Mouse (Mus musculus) cerebellum, adult 2 months (tissue): ENCODE data around the gene Wwp2. TPM values are rescaled to one million over a fixed set of nuclear protein-coding genes. Genes with fewer than 3 reads are reported as not detected.

Experiments
- DNase-seq, 2 experiments: peaks; one replicate each; pipeline ENCODE4 v3.0.0; 2021
- H3K27ac ChIP-seq: fragments of 200-500 bp; 2 replicates; pipeline ENCODE4 v1.5.1; 2012; ENCODE audit warnings: low read length, control low read depth, inconsistent platforms; ENCODE audit not compliant: insufficient read depth
- H3K27me3 ChIP-seq: fragments of 200-500 bp; 2 replicates; pipeline ENCODE4 v1.6.1; 2012; ENCODE audit warnings: inconsistent platforms, mild to moderate bottlenecking, low read length, moderate library complexity; ENCODE audit not compliant: control insufficient read depth, insufficient read depth
- H3K4me1 ChIP-seq: fragments of 200-500 bp; 2 replicates; pipeline ENCODE4 v1.6.1; 2011; ENCODE audit warnings: low read length; ENCODE audit not compliant: control insufficient read depth, insufficient read depth
- H3K4me3 ChIP-seq: fragments of 200-500 bp; replicated peaks from 2 replicates; pipeline ENCODE3; 2011; ENCODE audit warnings: mild to moderate bottlenecking, low read depth, low read length, control low read depth; ENCODE audit not compliant: insufficient read depth
- CTCF ChIP-seq: fragments of 200-500 bp; IDR thresholded peaks from 2 replicates; pipeline ENCODE4 v1.5.1; 2011; ENCODE audit warnings: low read depth, mild to moderate bottlenecking, control low read depth, low read length, moderate library complexity, borderline replicate concordance; ENCODE audit not compliant: insufficient read depth
- POLR2A ChIP-seq: fragments of 200-500 bp; IDR thresholded peaks from 2 replicates; pipeline ENCODE4 v1.6.1; 2011; ENCODE audit warnings: low read length, control low read depth, borderline replicate concordance; ENCODE audit not compliant: insufficient read depth
- WGBS: fragments of 180-500 bp; shearing (Covaris S2); methylation state at CpG from one replicate; pipeline ENCODE4 v1.1.7; 2018; 5-methylcytosine and 5-hydroxymethylcytosine counted together
- polyA plus RNA-seq: library from polyadenylated mRNA; depleted of rRNA; stranded (reverse); fragments of >200 nt; gene quantifications from 2 replicates; pipeline ENCODE4 v1.2.3, GENCODE M21; 2012

The Wwp2 gene
- polyA plus RNA-seq, 1 experiment: 33.9 TPM

DNA sequence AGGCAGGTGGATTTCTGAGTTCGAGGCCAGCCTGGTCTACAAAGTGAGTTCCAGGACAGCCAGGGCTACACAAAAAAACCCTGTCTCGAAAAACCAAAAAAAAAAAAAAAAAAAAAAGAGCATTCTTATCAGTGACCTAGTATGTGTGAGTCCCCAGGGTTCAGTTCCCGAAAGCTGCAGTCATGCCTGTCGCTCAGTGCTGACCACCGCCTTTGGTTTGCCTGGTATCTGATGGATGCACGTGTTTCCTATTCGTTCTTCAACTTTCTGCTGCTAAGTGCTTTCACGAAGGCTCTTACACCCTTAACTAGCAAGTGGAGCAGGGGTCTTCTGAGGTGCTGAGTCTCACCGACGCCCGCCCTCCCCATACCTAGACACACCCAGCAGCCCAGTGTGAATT is 107.5 kb downstream of the Wwp2 start:
- peaks cover 9% of the 10 kb centered on the region; the same call in 1 of the 2 replicates for H3K4me1 ChIP-seq
- no peak overlapping the region for H3K27ac ChIP-seq
- H3K4me3 ChIP-seq: no peak overlapping the region
- TF ChIP-seq CTCF (no peak), POLR2A (no peak)
- no peaks in the 10 kb centered on the region for H3K27me3 ChIP-seq
- DNase-seq: no peak
- 96% methylated on average over 11 of the region's 11 CpGs for WGBS

DNA sequence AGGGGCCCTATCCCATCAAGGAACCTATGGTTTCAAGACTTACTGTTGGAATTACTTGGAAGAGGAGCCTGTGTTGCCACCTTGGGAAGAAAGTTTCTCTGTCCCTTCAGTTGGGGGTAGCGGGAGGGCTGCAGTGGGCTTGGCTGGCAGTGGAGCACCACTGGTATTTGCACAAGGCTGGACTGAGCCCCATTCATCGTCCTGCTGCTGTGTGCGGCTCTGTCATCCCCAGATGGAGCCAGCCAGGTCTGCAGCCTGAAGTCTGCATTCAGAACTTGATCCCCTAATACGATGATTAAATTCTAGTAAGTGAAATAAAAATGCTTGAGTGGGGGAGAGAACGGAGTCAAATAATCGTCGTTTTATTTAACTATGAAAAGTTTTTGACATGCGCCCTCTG is 108.0 kb downstream of the Wwp2 start:
- 90% methylated on average over 8 of the region's 8 CpGs for WGBS
- no peak for DNase-seq
- H3K4me3 ChIP-seq: no peak overlapping the region
- TF ChIP-seq POLR2A (no peak), CTCF (no peak)
- H3K4me1 ChIP-seq: peaks cover 9% of the 10 kb centered on the region; the same call in 1 of the 2 replicates
- no peak overlapping the region for H3K27ac ChIP-seq
- no peaks in the 10 kb centered on the region for H3K27me3 ChIP-seq

DNA sequence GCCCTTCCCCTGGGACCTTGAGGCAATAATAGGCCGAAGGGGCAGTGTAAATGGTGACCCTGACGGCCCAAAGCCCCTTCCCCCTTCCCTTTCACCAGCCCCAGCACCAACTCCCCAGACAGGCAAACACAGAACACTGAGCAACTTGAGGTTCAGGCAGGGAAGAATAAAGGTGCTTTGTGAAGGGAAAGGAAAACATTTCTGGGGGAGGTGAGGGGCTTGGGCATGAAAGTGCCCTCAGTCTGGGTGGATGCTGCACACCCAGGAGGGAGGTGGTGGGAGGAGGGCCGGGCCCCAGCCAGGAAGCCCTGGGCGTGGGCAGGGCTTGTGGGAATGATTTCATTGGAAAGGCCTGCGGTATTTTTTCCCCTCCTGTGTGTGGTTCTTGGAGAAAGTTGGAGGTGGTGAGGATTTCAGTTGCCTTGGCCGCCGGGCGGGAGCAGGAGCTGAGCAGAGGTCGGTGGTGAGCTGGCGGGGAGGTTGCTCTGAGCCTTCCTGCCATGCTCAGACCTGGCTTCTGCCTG is 108.5 kb downstream of the Wwp2 start:
- WGBS: 79% methylated on average over 10 of the region's 10 CpGs
- no peak overlapping the region for H3K27ac ChIP-seq
- no peak overlapping the region for H3K4me3 ChIP-seq
- peaks cover 9% of the 10 kb centered on the region; the same call in 1 of the 2 replicates for H3K4me1 ChIP-seq
- H3K27me3 ChIP-seq: no peaks in the 10 kb centered on the region
- TF ChIP-seq POLR2A: no peak
- TF ChIP-seq CTCF: no peak
- DNase-seq: no peak

DNA sequence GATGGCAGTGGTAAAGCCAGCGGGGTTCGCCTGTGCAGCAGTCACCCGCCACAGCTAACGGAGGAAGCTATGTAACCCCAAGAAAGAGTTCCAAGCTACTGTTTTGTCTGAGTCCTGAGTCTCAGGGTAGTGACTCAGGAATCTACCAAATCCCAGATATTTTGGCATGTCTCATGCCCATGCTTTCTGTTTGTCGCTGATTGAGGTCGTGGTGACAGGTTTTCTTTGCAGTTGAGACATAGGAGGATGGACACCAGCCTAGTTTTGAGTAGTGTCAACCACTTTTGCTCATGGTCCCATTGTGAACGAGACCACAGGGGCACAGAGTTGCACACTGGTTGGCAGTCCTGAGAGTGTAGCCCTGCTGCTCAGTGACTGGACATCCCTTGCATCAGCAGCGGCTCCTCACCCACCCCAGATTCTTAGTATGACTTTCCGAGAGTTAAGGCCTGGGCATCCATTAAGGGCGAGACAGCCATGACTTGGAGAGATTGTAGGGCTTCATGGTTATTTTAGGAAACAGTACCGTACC is 109.5 kb downstream of the Wwp2 start:
- Histone ChIP-seq H3K4me1 (peaks cover 9% of the 10 kb centered on the region; the same call in 1 of the 2 replicates), H3K27me3 (no peaks in the 10 kb centered on the region), H3K27ac (no peak overlapping the region), H3K4me3 (no peak overlapping the region)
- TF ChIP-seq POLR2A (no peak), CTCF (no peak)
- no peak for DNase-seq
- WGBS: 68% methylated on average over 11 of the region's 11 CpGs

DNA sequence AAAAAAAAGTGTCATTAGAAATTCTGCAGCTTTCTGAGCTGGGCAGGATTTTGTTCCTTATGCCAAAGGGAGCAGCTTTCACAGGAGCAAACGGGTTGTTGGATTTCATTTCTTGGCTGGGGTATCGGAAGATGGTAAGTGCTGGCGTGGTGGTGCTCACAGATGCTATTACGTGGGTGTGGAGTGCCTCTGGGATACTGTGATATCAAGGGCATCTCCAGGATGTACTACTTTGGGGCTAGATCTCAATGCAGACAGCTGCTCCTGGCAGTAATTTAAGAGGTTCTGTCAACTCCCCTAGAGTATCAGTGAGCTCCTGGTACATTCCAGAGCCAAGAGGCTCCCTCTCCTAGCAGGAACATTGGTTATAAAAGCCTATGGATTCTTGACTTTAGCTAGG is 110.0 kb downstream of the Wwp2 start:
- Histone ChIP-seq H3K4me3 (no peak overlapping the region), H3K27me3 (no peaks in the 10 kb centered on the region), H3K4me1 (peaks cover 9% of the 10 kb centered on the region; the same call in 1 of the 2 replicates), H3K27ac (no peak overlapping the region)
- WGBS: 20% methylated on average over 4 of the region's 4 CpGs
- DNase-seq: peak in 1 of 2 experiments; percentile 9
- TF ChIP-seq POLR2A: no peak
- no peak for TF ChIP-seq CTCF

DNA sequence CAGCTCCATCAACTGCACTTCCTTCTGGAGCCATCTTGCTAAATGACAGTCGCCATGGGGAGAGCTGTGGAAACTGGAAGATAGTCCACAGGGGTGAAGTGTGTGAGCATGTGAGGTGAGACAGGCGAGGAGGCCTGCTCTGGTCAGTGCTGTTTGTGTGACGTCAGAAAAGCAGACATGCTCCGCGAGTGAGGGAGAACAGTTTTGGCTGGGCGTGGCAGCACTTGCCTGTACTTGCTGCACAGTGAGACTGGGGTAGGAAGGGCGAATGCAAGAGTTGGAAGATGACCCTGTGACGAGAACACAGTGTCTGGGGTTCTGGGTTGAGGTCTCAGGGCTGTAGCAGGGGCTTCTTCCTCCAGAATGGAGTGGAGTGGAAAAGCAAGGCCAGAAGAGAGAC is 110.7 kb downstream of the Wwp2 start:
- WGBS: 91% methylated on average over 8 of the region's 8 CpGs

DNA sequence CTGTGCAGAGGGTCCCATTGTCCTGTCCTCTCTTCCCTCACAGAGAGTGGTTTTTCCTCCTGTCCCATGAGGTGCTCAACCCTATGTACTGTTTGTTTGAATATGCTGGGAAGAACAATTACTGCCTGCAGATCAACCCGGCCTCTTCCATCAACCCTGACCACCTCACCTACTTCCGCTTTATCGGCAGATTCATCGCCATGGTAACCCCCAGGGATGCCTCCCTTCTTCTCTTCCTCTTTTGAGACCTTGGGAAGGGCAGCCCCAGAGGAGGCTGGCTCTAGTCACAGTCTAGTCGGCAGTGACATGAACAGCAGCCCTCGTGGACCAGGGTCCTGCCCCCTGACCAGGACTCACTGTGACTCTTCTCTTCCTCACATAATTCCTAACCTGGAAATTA is 116.1 kb downstream of the Wwp2 start:
- H3K27me3 ChIP-seq: no peaks in the 10 kb centered on the region
- 38% methylated on average over 6 of the region's 6 CpGs for WGBS
- H3K4me1 ChIP-seq: no peaks in the 10 kb centered on the region
- TF ChIP-seq CTCF (no peak), POLR2A (no peak)
- no peak overlapping the region for H3K27ac ChIP-seq
- H3K4me3 ChIP-seq: no peak overlapping the region
- no peak for DNase-seq

More for the DNA sequence above, 110.7 kb downstream of the Wwp2 start:
- H3K27me3 ChIP-seq: no peaks in the 10 kb centered on the region
- peaks cover 9% of the 10 kb centered on the region; the same call in 1 of the 2 replicates for H3K4me1 ChIP-seq
- H3K27ac ChIP-seq: no peak overlapping the region
- H3K4me3 ChIP-seq: no peak overlapping the region
- no peak for TF ChIP-seq POLR2A
- no peak for TF ChIP-seq CTCF
- no peak for DNase-seq

DNA sequence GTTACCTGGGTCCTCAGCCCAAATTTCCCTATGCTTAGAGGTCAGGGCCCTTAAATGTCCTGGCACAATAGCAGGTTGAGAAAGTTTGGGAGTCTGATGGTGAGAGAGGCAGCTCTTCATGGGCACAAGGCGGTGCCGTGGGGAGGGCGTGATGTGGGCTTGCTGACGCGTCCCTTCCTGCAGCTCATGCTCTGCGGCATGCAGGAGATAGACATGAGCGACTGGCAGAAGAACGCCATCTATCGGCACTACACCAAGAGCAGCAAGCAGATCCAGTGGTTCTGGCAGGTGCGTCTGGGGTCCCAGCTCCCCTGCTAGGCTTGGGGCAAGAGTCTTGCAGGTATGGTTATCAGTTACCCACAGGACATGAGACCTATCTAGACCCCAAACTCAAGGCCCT is 119.1 kb downstream of the Wwp2 start:
- Histone ChIP-seq H3K27ac (no peak overlapping the region), H3K4me1 (no peaks in the 10 kb centered on the region), H3K4me3 (no peak overlapping the region), H3K27me3 (no peaks in the 10 kb centered on the region)
- WGBS: 95% methylated on average over 10 of the region's 10 CpGs
- no peak for DNase-seq
- TF ChIP-seq CTCF (no peak), POLR2A (no peak)

DNA sequence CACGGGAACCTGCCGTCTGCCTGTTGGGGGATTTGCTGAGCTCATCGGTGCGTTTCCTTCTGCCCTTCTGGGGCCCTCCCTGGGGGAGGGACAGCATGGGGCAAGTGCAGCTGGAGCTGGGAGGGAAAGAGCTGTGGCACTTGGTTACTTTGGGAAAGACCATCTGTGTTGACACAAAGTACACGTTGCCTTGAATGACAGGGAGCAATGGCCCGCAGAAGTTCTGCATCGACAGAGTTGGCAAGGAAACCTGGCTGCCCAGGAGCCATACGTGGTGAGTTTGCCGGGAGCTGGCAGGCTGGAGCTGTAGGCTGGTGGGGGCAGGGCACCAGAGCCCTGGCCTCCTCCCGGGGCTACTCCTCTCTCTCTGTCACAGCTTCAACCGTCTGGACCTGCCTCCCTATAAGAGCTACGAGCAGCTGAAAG is 120.4 kb downstream of the Wwp2 start:
- 13% methylated on average over 12 of the region's 12 CpGs for WGBS
- no peaks in the 10 kb centered on the region for H3K4me1 ChIP-seq
- no peak overlapping the region for H3K4me3 ChIP-seq
- no peak overlapping the region for H3K27ac ChIP-seq
- peak in 1 of 2 experiments; percentile 25 for DNase-seq
- no peak for TF ChIP-seq CTCF
- no peak for TF ChIP-seq POLR2A
- H3K27me3 ChIP-seq: no peaks in the 10 kb centered on the region
